Mouse (Mus musculus): Measurements from ENCODE around the gene Cdh22.

Cdh22 gene

GRCm38 (mm10) chr2:165250903-165251302 lies 16.2 kb upstream of the Cdh22 start:
- peak in 1 of 2 experiments; percentile 27 for DNase-seq (ENCODE audit: low spot score in 2 of 2)

DNA sequence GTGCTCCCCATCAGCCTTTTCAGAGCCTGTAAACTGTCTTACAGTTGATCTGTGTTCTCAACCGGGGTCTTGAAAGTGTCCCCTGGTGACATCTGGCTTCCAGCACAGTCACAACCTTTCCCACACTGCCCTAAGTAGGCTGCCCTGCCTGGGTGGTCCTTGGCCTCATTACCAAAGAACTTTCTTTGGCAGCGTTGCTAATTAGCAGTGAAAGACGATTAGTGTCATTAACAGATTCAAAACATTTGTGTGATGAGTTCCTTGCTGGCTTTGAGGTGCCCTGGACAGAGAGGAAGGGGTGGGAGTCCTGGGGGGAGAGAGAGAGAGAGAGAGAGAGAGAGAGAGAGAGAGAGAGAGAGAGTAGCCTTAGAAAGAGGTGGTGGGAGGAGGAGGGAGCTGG lies 14.3 kb upstream of the Cdh22 start:
- no peak for DNase-seq (ENCODE audit: low spot score in 2 of 2)

DNA sequence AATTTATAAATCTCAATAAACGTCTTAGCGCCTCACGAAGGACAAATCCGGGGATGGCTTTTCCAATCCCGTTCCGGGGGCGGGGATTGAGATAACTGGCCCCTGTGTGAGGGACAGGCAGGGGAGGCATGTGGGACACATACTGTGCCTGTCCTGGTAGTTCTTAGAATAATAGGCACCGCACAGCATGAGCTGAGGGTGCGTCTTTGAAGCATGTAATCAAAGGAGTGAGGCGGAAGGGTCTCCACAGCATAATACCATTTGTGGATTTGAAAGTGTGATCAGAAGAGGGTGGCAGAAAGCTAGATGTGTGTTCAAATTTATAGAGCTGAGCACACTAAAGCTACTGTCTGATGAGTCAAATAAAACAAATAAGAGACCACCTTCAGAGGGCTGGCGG lies 11.7 kb upstream of the Cdh22 start:
- no peak for DNase-seq (ENCODE audit: low spot score in 2 of 2)

DNA sequence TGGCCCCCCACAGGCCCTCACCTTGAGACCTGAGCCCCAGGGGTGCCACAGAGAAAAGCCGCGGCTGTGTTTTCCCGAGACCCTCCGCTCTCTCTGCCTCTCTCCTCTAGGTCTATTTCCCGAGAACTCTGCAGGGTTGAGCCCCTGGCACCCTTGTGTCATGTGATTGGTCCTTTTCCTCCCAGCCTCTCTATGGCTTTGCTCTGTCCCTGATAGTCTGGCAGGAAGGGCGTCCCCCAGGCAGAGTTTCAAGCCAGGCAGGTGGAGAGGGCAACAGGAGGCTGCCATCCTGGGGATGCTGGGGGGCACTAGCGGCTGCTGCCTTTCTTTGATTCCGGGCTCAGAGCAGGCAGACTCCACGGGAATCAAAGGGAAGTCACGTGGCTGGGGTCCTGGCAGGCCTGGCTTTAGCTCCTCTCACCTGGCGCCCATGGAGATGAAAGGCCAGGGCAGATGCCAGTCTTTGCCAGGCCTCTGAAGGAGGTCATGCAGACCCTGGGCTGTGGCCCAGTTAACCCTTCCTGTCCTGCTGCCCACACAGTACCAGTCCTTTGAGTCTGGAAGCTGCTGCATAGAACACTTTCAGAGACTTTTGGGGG lies 8.6 kb upstream of the Cdh22 start:
- no peak for DNase-seq (ENCODE audit: low spot score in 2 of 2)

DNA sequence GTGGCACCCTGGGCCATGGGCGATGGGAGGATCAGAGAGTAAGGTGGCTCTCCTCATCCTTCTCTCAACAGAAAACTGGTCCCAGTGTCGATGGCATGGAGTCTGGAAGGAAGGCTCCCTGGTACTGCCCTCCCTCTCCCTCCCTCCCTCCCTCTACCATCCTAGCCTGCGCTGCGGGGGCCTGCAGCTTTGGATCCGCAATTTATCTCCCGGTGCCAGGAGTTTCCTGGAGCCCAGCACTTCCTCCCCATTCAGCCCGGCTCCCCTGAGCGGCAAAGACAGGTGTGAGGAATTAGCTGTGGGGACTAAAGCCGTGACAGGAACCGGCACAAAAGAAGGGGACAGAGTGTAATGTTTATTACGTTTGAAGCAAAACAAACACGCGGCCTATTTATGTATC lies 7.9 kb upstream of the Cdh22 start:
- no peak for DNase-seq (ENCODE audit: low spot score in 2 of 2)

DNA sequence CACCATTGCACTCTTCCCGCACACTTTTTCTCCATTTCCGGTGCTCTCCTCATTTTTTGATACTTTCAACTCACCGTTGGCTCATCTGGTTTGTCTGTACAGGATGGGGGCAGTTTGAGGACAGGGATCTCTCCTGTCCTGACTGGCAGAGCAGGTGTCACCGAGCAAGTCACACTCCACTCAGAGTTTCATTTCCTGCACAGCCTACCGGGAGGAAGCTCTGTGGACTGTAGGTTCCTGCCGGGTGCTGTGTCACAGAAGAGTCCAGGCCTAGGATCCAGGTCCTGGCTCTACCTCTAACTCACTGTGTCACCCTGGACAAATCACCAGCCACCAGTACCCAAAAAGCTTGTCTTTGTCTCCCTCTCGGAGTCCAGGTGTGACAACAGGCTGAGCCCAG lies 7.1 kb upstream of the Cdh22 start:
- DNase-seq (ENCODE audit: low spot score in 2 of 2), result no peak

DNA sequence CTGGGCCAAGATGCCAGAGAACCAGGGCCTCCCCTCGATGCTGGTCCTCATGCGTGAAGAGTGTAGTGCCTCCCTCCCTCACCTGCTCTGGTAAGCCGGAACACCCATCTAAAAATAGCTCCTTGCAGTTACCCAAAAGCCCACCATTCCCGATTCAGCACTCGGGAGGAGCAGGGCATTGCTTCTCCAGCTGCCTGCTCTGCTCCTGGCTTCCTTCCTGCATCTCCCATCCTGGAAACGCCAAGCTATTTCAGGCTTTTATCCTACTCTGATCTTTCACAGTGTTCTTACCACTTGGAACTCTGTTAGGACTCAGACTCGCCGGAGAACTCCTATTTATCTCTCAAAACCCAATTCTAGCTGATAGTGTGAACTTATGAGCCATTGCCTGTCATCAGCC lies 5.7 kb upstream of the Cdh22 start:
- no peak for DNase-seq (ENCODE audit: low spot score in 2 of 2)

GRCm38 (mm10) chr2:165239533-165240144 lies 5.0 kb upstream of the Cdh22 start:
- DNase-seq (ENCODE audit: low spot score in 2 of 2), result no peak

DNA sequence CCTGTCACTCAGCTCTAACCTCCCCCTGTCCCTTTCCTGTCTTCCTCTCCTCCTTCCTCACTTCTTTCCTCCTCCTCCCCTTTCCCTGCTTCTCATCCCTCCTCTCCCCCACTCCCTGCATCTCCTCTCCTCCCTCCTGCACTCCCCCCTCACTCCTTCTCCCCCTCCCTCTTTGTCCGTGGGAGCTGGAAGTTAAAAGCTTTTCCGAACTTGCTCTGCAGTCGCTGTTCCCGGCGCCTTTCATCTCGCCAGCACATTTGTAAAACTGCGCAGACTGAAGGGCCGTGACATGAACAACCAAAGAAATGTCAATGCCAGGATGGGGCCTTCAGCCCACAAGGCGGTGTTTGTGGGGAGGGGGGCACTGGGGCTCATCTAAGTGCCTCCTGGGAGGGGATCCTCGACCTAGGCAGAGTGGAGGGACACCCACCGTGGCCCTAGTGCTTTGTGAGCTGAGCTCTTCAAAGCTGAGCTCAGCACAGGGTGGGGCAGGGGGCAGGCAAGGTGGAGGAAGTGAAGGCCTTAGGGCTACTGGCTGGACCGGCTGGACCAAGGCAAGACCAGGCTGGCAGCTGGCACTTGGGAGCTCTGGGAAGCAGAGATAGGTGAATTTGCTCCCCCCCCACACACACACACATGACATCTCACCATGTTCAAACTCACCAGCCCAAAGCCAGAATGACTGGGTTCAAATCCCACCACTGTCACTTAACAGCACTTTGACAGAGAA lies 3.9 kb upstream of the Cdh22 start:
- no peak for DNase-seq (ENCODE audit: low spot score in 2 of 2)

DNA sequence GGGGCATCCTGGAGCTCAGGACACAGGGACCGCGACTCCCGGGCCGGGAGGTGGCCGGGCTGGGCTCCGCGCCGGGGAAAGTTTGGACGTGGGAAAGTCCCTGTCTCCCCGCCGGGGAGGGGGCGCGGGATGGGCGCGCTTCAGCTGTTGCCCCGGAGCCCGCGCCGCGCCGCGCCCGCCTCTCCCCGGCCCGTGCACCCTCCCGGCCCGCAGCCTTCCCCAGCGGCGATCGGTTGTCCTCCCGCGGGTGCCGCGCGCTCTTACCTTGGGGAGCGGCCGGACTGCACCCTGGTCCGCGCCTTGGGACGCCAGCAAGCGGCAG lies 401 bp downstream of the Cdh22 start:
- no peak for DNase-seq (ENCODE audit: low spot score in 2 of 2)

DNA sequence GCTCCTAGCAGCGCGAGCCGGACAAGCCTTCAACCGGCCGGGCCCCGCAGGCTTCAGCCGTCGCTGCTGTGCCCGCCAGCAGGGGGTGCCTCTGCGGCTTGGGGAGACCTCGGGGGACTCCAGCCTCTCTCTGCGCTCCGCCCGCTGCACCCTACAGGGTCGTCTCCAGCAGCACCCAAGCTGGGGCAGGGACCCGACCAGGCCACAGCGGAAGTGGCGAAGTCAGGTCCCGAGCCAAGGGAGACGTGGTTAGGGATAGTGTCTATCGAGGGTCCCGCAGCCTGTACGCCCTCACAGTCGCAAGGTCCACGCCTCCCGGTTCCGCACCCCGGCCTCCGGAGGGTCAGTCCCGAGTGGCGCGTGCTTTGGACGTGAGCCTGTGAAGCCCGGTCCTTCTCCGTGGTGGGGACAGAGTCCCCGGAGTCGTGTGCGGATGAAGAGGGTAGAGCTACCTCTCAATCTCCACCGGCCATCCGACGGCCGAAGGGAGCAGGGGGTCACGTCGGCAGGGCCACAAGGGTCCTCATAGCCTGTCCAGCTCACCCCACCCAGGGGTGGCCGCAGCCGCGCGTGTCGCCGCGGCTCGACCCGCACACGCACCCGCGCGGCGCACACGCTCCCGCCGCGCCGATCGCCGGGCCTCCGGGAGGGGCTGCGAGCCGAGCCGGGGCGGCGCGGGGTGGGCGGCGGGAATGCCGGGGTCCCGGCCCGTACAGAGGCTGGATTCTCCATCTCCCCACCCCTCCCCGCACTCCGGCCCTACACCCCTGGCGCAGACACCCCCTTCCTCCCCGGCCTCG lies 962 bp downstream of the Cdh22 start:
- DNase-seq (ENCODE audit: low spot score in 2 of 2), result peak; percentile 45 to 78

GRCm38 (mm10) chr2:165229050-165229449 lies 5.6 kb downstream of the Cdh22 start:
- DNase-seq (ENCODE audit: low spot score in 2 of 2), result no peak

DNA sequence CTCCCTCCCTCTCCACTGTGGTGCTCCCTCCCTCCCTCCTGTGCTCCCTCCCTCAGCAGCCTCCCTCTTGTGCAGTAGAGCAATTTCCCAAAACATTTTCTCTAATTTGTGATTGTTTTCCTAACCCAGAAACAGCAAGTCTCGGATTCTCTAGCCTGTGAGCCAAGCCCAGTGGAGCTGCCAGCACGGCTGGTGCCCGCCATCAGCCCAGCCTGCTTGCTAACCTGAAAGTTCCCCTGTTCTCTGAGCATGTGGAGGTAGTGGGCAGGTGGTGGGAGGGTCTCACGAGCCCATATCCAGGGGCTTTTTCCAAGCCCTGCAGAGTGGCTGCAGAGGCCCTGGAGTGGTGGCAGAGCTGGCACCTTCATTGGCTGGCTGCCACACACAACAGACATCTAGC lies 10.8 kb downstream of the Cdh22 start:
- DNase-seq (ENCODE audit: low spot score in 2 of 2), result no peak

DNA sequence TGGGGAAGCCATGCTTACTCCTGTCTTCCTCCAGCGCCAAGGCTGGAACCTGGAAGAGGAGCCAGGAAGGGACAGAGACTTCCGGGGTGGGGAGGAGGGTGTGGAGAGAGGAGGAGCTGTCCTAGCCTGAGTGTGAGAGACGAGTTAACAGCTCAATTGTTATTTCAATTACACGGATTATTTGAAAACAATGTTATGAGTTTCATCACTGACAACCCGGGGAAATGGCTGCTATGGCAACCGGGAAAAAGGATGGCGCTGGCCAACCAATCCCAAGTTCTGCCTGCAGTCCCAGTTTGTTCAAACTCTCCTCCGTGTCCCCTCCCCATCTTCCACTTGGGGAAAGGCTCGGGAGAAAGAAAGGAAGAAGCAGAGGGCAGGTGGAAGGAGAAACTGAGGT lies 12.7 kb downstream of the Cdh22 start:
- DNase-seq (ENCODE audit: low spot score in 2 of 2), result no peak

DNA sequence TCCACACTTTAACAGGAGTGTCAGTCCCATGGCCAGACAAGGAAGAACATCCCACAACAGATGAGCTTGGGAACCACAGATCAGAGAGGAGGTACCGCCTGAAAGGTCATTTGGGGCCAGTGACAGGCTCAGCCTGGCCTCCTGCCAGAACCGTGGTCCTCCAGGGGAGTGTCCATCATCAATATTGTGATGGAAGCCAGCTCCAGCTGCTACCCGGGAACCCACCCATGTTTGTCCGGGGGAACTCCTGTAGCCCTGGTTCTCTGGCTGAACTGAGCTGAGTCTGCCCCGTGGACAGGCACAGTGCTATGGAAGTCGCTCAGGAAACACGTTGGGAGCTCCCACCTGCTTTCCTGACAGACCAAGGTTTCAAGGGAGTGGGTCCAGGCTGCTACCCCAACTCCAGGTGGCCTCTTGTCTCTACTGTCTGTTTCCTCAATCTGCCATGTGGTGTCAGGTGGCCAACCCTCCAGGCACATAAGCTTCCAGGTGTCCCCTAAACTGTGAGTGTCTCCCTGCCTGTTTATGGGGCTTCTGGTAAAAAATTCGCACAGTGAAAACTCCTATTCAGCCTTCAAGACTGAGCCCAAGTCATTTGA lies 14.2 kb downstream of the Cdh22 start:
- DNase-seq (ENCODE audit: low spot score in 2 of 2), result no peak

DNA sequence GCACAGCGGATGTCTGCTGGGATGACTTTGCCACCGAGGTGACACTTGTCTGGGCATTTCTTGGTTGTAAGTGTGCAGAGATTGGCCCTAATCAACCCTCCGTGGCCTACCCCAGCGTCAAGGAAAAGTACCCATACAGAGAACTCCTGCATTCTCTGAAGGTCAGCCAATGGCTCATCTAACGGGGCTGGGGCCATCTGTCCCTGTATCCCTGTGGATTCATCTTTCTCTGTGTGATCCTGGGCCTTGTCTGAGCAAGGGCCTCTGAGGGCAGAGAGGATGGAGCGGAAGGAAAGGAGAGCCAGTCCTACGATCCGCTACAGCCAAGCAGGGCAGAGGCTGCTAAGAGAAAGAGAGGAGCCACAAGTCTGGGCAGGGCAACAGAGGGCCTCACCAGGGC lies 15.7 kb downstream of the Cdh22 start:
- no peak for DNase-seq (ENCODE audit: low spot score in 2 of 2)

DNA sequence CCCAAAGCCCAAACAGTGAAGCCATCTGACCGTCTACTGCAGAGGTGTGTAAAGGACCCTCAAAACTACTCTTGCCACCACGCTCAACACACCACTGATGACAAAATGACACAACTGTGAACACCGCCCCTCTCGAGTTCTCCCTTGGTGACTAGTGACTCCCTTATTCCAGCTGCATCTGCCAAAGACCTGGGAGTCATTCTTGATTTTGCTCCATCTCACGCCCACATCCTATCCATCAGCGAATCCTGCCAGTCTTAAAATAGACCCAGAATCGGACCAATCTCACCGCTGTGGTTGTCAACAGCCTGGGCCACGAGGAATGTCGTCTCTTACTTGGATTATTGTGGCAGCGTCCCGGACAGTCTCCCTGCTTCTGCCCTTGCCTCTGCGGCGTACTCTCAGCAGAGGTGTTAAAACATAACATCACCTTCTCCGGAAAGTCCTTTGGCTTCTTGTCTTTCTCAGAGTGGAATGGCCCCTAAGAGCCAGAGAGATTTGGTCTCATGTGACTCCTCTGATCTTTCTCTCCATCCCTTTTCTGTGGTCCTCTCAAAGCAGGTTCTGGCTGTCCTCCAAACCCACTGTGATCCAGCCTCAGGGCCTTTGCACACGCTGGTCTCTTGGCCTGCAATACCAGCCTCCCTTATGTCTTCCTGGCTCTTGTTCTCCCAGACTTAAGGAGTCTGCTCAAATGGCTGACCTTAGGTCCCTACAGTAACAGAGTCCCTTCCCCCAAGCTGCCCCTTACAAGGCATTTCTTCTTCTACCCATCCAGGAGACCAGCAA lies 17.1 kb downstream of the Cdh22 start:
- DNase-seq (ENCODE audit: low spot score in 2 of 2), result no peak

GRCm38 (mm10) chr2:165215103-165215951 lies 19.3 kb downstream of the Cdh22 start:
- DNase-seq (ENCODE audit: low spot score in 2 of 2), result no peak

- DNase-seq (ENCODE audit: low spot score in 2 of 2), result no peak
Observed at GRCm38 (mm10) chr2:165211426-165212079, 23.1 kb downstream of the Cdh22 start.

GRCm38 (mm10) chr2:165210948-165211347 lies 23.7 kb downstream of the Cdh22 start:
- DNase-seq (ENCODE audit: low spot score in 2 of 2), result no peak

Measured in spleen, postnatal 4 days (tissue).